Comparison of ENCODE assay signal across 8 mouse cellular contexts in the genomic region with DNA sequence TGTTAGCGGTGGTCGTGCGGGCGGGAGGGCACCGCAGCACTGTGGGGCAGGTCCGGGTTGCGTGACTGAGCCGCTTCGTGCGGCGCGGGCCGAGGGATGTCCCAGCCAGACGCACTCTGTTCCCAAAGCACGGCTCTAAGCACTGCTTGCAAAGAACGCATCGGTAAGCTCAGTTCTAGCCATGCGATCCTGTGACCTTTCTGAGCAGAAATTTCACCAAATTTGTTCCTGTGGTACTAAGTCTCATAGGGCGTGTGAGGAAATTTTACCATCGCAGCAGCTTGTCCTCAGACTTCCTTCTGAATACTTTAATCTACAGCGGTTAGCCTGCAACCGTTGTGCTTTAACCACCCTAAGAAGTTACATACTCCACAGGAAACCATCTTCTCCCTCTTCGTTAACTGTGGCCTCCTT. TPM values are rescaled to one million over a fixed set of nuclear protein-coding genes. Genes with fewer than 3 reads are reported as not detected.
DNase-seq lines count a peak whose midpoint lies in the region; ATAC-seq and TF ChIP-seq lines count a peak whose summit lies in the region.

No protein-coding gene starts in this region.

- ATAC-seq in heart, embryonic 15.5 days (replicated peaks; ENCODE audit: insufficient number of reproducible peaks, insufficient read depth, low FRiP score, low read depth): peak; percentile 45
- ATAC-seq in forebrain, embryonic 14.5 days: peak; percentile 69
- ATAC-seq in liver, embryonic 16.5 days (ENCODE audit: low read depth): peak; percentile 23; the same call in 1 of the 2 replicates

- peaks cover 33% of the 10 kb centered on the region for H3K79me2 ChIP-seq in MEL (ENCODE audit: control insufficient read depth, insufficient read depth, low read length, poor library complexity)

- TF ChIP-seq EP300 in MEL (IDR thresholded peaks at IDR 0.05; ENCODE audit: low read depth in 1 of 2, low read length in 2 of 2): peak in 1 of 2 experiments; percentile 15; a peak in 1 of 4 replicates

- no peak; a peak in 1 of 4 replicates for TF ChIP-seq POLR2A in MEL (IDR thresholded peaks at IDR 0.05; ENCODE audit: control insufficient read depth in 1 of 2, insufficient read depth in 1 of 2, low read depth in 1 of 2, low read length in 2 of 2, poor library complexity in 1 of 2)

- H3K36me3 ChIP-seq in heart, embryonic 15.5 days: peaks cover 23% of the 10 kb centered on the region
- H3K36me3 ChIP-seq in MEL (ENCODE audit: control insufficient read depth in 1 of 2, insufficient read depth in 2 of 2, low read length in 2 of 2): peaks cover 18 to 46% of the 10 kb centered on the region in 2 experiments
- H3K36me3 ChIP-seq in forebrain, embryonic 14.5 days (ENCODE audit: control insufficient read depth, insufficient read depth, low read length): peaks cover 15% of the 10 kb centered on the region
- H3K36me3 ChIP-seq in liver, embryonic 16.5 days (ENCODE audit: control insufficient read depth, insufficient read depth): peaks cover 8% of the 10 kb centered on the region

- no peak for TF ChIP-seq CTCF in MEL (IDR thresholded peaks at IDR 0.05 in 2 of 3, conservative IDR thresholded peaks at IDR 0.05 in 1 of 3; ENCODE audit: control insufficient read depth in 1 of 3, insufficient read depth in 1 of 3, low read depth in 2 of 3, low read length in 3 of 3, poor library complexity in 1 of 3, severe bottlenecking in 1 of 3)

- intact Hi-C loops in heart, postnatal 14 days (cut with DNase I): loop anchor here (2.0 to 10.0 kb wide), 2 partner anchors 23 to 123 kb away; a partner anchor contains a TSS
- intact Hi-C loops in left cerebral cortex, postnatal 14 days (cut with DNase I): loop anchor here (10.0 kb wide), 1 partner anchor 213 kb away; no protein-coding TSS in a partner anchor

- H3K9me3 ChIP-seq in heart, embryonic 15.5 days (replicated peaks): no peaks in the 10 kb centered on the region
- H3K9me3 ChIP-seq in MEL (replicated peaks; ENCODE audit: insufficient read depth, low read length): no peaks in the 10 kb centered on the region
- H3K9me3 ChIP-seq in forebrain, embryonic 14.5 days (replicated peaks; ENCODE audit: control insufficient read depth, low read length): no peaks in the 10 kb centered on the region
- H3K9me3 ChIP-seq in liver, embryonic 16.5 days (replicated peaks; ENCODE audit: control insufficient read depth, low read length): no peaks in the 10 kb centered on the region

- H3K9ac ChIP-seq in heart, embryonic 15.5 days: peak overlapping the region; percentile 65
- H3K9ac ChIP-seq in MEL (ENCODE audit: control insufficient read depth, low read depth, low read length, poor library complexity, severe bottlenecking): peak overlapping the region; percentile 86
- H3K9ac ChIP-seq in forebrain, embryonic 14.5 days (ENCODE audit: low read length): peak overlapping the region; percentile 80
- H3K9ac ChIP-seq in liver, embryonic 16.5 days (ENCODE audit: low read depth, low read length): peak overlapping the region; percentile 81

- H3K4me1 ChIP-seq in heart, embryonic 15.5 days (replicated peaks): peaks cover 17% of the 10 kb centered on the region
- peaks cover 9 to 15% of the 10 kb centered on the region in 2 experiments for H3K4me1 ChIP-seq in MEL (ENCODE audit: control insufficient read depth in 1 of 2, insufficient read depth in 2 of 2, low read length in 2 of 2)
- no peaks in the 10 kb centered on the region for H3K4me1 ChIP-seq in forebrain, embryonic 14.5 days (ENCODE audit: control insufficient read depth, insufficient read depth, low read length)
- H3K4me1 ChIP-seq in liver, embryonic 16.5 days (ENCODE audit: control insufficient read depth, low read depth, low read length): peaks cover 16% of the 10 kb centered on the region

- peak overlapping the region; percentile 92 for H3K4me2 ChIP-seq in heart, embryonic 15.5 days
- H3K4me2 ChIP-seq in forebrain, embryonic 14.5 days (ENCODE audit: low read length): peak overlapping the region; percentile 81
- H3K4me2 ChIP-seq in liver, embryonic 16.5 days (ENCODE audit: low read depth, low read length): peak overlapping the region; percentile 99

- no peaks in the 10 kb centered on the region for H3K27me3 ChIP-seq in heart, embryonic 15.5 days
- no peaks in the 10 kb centered on the region for H3K27me3 ChIP-seq in MEL (ENCODE audit: control insufficient read depth in 1 of 2, insufficient read depth in 2 of 2, low read length in 2 of 2)
- H3K27me3 ChIP-seq in forebrain, embryonic 14.5 days (replicated peaks; ENCODE audit: control insufficient read depth, insufficient read depth, low read length): no peaks in the 10 kb centered on the region
- no peaks in the 10 kb centered on the region for H3K27me3 ChIP-seq in liver, embryonic 16.5 days (ENCODE audit: control insufficient read depth, insufficient read depth, low read depth, low read length)

- no peak for DNase-seq in heart, postnatal 14 days
- DNase-seq in MEL (ENCODE audit: low read depth, low spot score): peak; percentile 70
- peak; percentile 37 for DNase-seq in forebrain, embryonic 14.5 days (ENCODE audit: low spot score)
- DNase-seq in telencephalon, adult 2 months (ENCODE audit: low read depth, low spot score): peak; percentile 9
- no peak for DNase-seq in layer of hippocampus, postnatal 36 days
- no peak for DNase-seq in left cerebral cortex, postnatal 14 days (ENCODE audit: low spot score in 2 of 2)

- peak overlapping the region; percentile 95 for H3K27ac ChIP-seq in heart, embryonic 15.5 days
- H3K27ac ChIP-seq in MEL (ENCODE audit: control insufficient read depth, low read depth, low read length): peak overlapping the region; percentile 75
- H3K27ac ChIP-seq in forebrain, embryonic 14.5 days (ENCODE audit: low read depth, low read length): peak overlapping the region; percentile 95
- H3K27ac ChIP-seq in liver, embryonic 16.5 days (ENCODE audit: low read length): peak overlapping the region; percentile 80

- H3K4me3 ChIP-seq in heart, embryonic 15.5 days: peak overlapping the region; percentile 99
- H3K4me3 ChIP-seq in MEL (ENCODE audit: control insufficient read depth in 1 of 2, insufficient read depth in 1 of 2, low read depth in 2 of 2, low read length in 2 of 2): peak overlapping the region; percentile 76 to 95
- H3K4me3 ChIP-seq in forebrain, embryonic 14.5 days (ENCODE audit: low read depth, low read length): peak overlapping the region; percentile 95
- peak overlapping the region; percentile 95 for H3K4me3 ChIP-seq in liver, embryonic 16.5 days (ENCODE audit: low read depth, low read length)

- 1% methylated on average over 23 of the region's 23 CpGs for WGBS in heart, embryonic 15.5 days
- WGBS in forebrain, embryonic 14.5 days: under 1% methylated on average over 23 of the region's 23 CpGs
- under 1% methylated on average over 23 of the region's 23 CpGs for WGBS in liver, embryonic 16.5 days (ENCODE audit: insufficient replicate concordance)

- no peak for TF ChIP-seq RAD21 in MEL (IDR thresholded peaks at IDR 0.05; ENCODE audit: low read depth, low read length)

TF ChIP-seq in MEL, 35 proteins besides CTCF, POLR2A, EP300 and RAD21 (continues in another document):
- TF ChIP-seq GATA1 (IDR thresholded peaks at IDR 0.05; ENCODE audit: low read depth, low read length): 0 out of 2 replicates have a peak, but pooled peaks have one; percentile 5

RNA-seq across cellular contexts. Expression of a gene that starts 0.6 kb away (rescaled TPM):
- polyA plus RNA-seq in heart, embryonic 15.5 days (2015; fragmentation: Nextera tagmentation; extraction: Ambion mirVana): 19.1 and 20.7 TPM in 2 replicates
- total RNA-seq in heart, postnatal 14 days (2021): 10 to 100 TPM; 15.2 to 15.7 TPM
- total RNA-seq in MEL (2012; rRNA removed): 9.6 and 10.0 TPM in 2 replicates
- 10 to 100 TPM in 1 of 2 experiments, not detected in 1; 13.3 TPM for polyA plus RNA-seq in MEL (2012; ENCODE audit: insufficient read depth in 1 of 2, insufficient read length in 2 of 2, low read depth in 1 of 2, low replicate concordance in 2 of 2, missing spikeins in 1 of 2)
- 83.0 and 111 TPM in 2 replicates for polyA plus RNA-seq in forebrain, embryonic 14.5 days (2014; fragmentation: Nextera tagmentation; extraction: Ambion mirVana)
- polyA plus RNA-seq in liver, embryonic 16.5 days (2015; fragmentation: Nextera tagmentation; extraction: Ambion mirVana): 8.0 and 9.1 TPM in 2 replicates
- 100 to 1,000 TPM; 186 to 190 TPM for total RNA-seq in layer of hippocampus, postnatal 36 days (2021)
- 100 to 1,000 TPM; 107 to 113 TPM for total RNA-seq in left cerebral cortex, postnatal 14 days (2021)

RNA-seq across cellular contexts. Expression of a gene that starts 23.9 kb away (rescaled TPM):
- polyA plus RNA-seq in heart, embryonic 15.5 days (2015; fragmentation: Nextera tagmentation; extraction: Ambion mirVana): 565 and 672 TPM in 2 replicates
- total RNA-seq in heart, postnatal 14 days (2021): 1,000 to 10,000 TPM; 1,081 to 1,118 TPM
- total RNA-seq in MEL (2012; rRNA removed): 150 and 169 TPM in 2 replicates
- polyA plus RNA-seq in MEL (2012; ENCODE audit: insufficient read depth in 1 of 2, insufficient read length in 2 of 2, low read depth in 1 of 2, low replicate concordance in 2 of 2, missing spikeins in 1 of 2): 100 to 1,000 TPM in 1 of 2 experiments, not detected in 1; 178 TPM
- 378 and 456 TPM in 2 replicates for polyA plus RNA-seq in forebrain, embryonic 14.5 days (2014; fragmentation: Nextera tagmentation; extraction: Ambion mirVana)
- polyA plus RNA-seq in liver, embryonic 16.5 days (2015; fragmentation: Nextera tagmentation; extraction: Ambion mirVana): 193 and 201 TPM in 2 replicates
- total RNA-seq in layer of hippocampus, postnatal 36 days (2021): 100 to 1,000 TPM; 257 to 261 TPM
- total RNA-seq in left cerebral cortex, postnatal 14 days (2021): 100 to 1,000 TPM; 245 to 262 TPM

RNA-seq across cellular contexts. Expression of a gene that starts 33.9 kb away (rescaled TPM):
- polyA plus RNA-seq in heart, embryonic 15.5 days (2015; fragmentation: Nextera tagmentation; extraction: Ambion mirVana): 25.5 and 31.0 TPM in 2 replicates
- 10 to 100 TPM; 22.4 to 22.5 TPM for total RNA-seq in heart, postnatal 14 days (2021)
- total RNA-seq in MEL (2012; rRNA removed): 37.0 and 37.8 TPM in 2 replicates
- polyA plus RNA-seq in MEL (2012; ENCODE audit: insufficient read depth in 1 of 2, insufficient read length in 2 of 2, low read depth in 1 of 2, low replicate concordance in 2 of 2, missing spikeins in 1 of 2): 10 to 100 TPM in 1 of 2 experiments, not detected in 1; 58.6 TPM
- polyA plus RNA-seq in forebrain, embryonic 14.5 days (2014; fragmentation: Nextera tagmentation; extraction: Ambion mirVana): 35.6 and 42.7 TPM in 2 replicates
- polyA plus RNA-seq in liver, embryonic 16.5 days (2015; fragmentation: Nextera tagmentation; extraction: Ambion mirVana): 14.0 and 14.8 TPM in 2 replicates
- 10 to 100 TPM; 38.2 to 39.1 TPM for total RNA-seq in layer of hippocampus, postnatal 36 days (2021)
- total RNA-seq in left cerebral cortex, postnatal 14 days (2021): 10 to 100 TPM; 43.5 to 43.9 TPM

RNA-seq across cellular contexts. Expression of a gene that starts 45.9 kb away (rescaled TPM):
- 9.5 and 12.4 TPM in 2 replicates for polyA plus RNA-seq in heart, embryonic 15.5 days (2015; fragmentation: Nextera tagmentation; extraction: Ambion mirVana)
- total RNA-seq in heart, postnatal 14 days (2021): 1 to 10 TPM; 1.2 to 2.0 TPM
- total RNA-seq in MEL (2012; rRNA removed): 26.9 and 27.2 TPM in 2 replicates
- polyA plus RNA-seq in MEL (2012; ENCODE audit: insufficient read depth in 1 of 2, insufficient read length in 2 of 2, low read depth in 1 of 2, low replicate concordance in 2 of 2, missing spikeins in 1 of 2): 10 to 100 TPM in 1 of 2 experiments, not detected in 1; 32.7 TPM
- polyA plus RNA-seq in forebrain, embryonic 14.5 days (2014; fragmentation: Nextera tagmentation; extraction: Ambion mirVana): 4.3 and 5.6 TPM in 2 replicates
- 5.8 and 6.3 TPM in 2 replicates for polyA plus RNA-seq in liver, embryonic 16.5 days (2015; fragmentation: Nextera tagmentation; extraction: Ambion mirVana)
- 1 to 10 TPM; 1.1 to 1.9 TPM for total RNA-seq in layer of hippocampus, postnatal 36 days (2021)
- total RNA-seq in left cerebral cortex, postnatal 14 days (2021): 1 to 10 TPM; 2.8 to 3.0 TPM

Comparison
In these comparisons a context has a peak if more than half of its experiments do, and no peak if none do; other contexts are left out.
1. DNase-seq: peak in MEL (single experiment), forebrain, embryonic 14.5 days (single experiment) and telencephalon, adult 2 months (single experiment); none in heart, postnatal 14 days (0 of 2), layer of hippocampus, postnatal 36 days (0 of 2) and left cerebral cortex, postnatal 14 days (0 of 2).
2. Peak in every context shown above with its lines, with median percentiles within 50 percentile points of each other: ATAC-seq, H3K27ac ChIP-seq, H3K4me2 ChIP-seq, H3K4me3 ChIP-seq and H3K9ac ChIP-seq.